Mouse (Mus musculus) heart, postnatal 0 days (tissue): ENCODE measurements around the gene Car10.

ENCODE experiments used
- CTCF ChIP-seq: IDR thresholded peaks from 2 replicates; pipeline ENCODE4 v1.5.1; 2016; ENCODE audit warnings: antibody characterized with exemption, control low read depth, low read depth
- EP300 ChIP-seq: IDR thresholded peaks from 2 replicates; pipeline ENCODE4 v1.6.1; 2016; ENCODE audit warnings: antibody characterized with exemption, low read depth

DNA sequence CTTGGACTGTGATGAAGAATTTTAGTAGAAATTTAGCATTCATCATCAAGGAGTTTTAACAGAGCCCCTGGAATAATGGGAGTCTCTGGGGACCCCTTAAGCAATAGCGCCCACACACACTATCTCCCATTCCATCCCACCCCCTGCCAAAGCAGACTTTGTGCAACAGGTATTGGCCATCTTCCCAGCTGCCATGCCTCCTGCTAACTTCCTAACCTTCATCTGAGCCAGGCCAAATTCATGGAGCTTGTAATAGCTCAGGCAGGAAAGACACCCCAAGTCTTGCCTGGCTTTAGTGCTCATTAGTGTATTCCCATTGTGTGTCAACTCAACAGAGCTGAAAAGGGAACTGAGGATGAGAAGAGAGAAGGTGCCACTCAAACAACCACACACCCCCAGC, 481.8 kb downstream of the Car10 start:
- TF ChIP-seq EP300: no peak
- no peak for TF ChIP-seq CTCF
